Mouse (Mus musculus): ENCODE measurements around the gene Hrasls5. TPM values are rescaled to one million over a fixed set of nuclear protein-coding genes. Genes with fewer than 3 reads are reported as not detected.

The Hrasls5 gene
- polyA plus RNA-seq, 1 experiment from 2014 or later, result not detected

DNA sequence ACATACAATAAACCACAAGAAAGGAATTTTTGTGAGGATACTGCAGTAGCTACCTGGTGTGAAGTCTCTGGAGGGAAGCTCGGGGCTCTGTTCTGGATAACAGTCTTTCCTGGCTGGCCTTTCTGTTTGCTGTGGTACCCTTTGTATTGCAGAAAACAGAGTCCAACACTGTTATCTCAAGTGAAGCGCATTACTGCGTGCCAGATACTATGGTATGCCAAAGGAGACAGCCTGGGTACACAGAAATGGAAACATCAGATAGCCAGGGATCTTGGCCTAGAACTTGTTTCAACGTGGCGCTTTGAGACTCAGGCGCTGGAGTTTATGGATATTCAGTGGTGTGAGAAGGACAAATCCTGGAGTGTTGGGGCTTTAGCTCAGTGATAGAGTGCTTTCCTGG lies 26.6 kb upstream of the Hrasls5 start:
- ATAC-seq, result no peak
- Histone ChIP-seq H3K4me1 (replicated peaks) (no peaks in the 10 kb centered on the region), H3K9me3 (no peaks in the 10 kb centered on the region), H3K27ac (no peak overlapping the region), H3K4me3 (replicated peaks) (no peak overlapping the region), H3K36me3 (no peaks in the 10 kb centered on the region), H3K9ac (replicated peaks) (no peak overlapping the region), H3K27me3 (no peaks in the 10 kb centered on the region), H3K4me2 (replicated peaks) (no peak overlapping the region)
- WGBS, result 96% methylated on average over 6 of the region's 6 CpGs

DNA sequence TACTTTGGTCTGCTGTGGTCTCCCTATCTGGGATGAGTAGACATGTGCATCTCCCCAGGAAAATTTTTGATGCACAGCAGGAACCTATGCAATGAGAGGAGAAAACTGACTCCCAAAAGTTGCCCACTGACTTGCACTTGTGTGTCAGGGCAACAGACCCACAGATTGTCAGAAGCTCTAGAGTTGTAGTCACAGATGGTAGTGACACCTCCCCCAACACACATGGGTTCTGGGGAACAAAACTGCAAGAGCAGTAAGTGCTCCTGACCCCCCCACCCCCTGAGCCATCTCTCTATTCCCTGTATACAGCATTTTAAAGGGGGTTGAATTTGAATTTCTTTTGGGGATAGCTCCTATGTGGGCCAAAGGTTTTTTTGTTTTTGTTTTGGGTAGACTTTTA lies 21.5 kb upstream of the Hrasls5 start:
- no peak for ATAC-seq
- Histone ChIP-seq H3K4me1 (replicated peaks) (no peaks in the 10 kb centered on the region), H3K27ac (no peak overlapping the region), H3K36me3 (no peaks in the 10 kb centered on the region), H3K9ac (replicated peaks) (no peak overlapping the region), H3K27me3 (no peaks in the 10 kb centered on the region), H3K4me3 (replicated peaks) (no peak overlapping the region), H3K9me3 (no peaks in the 10 kb centered on the region), H3K4me2 (replicated peaks) (no peak overlapping the region)

DNA sequence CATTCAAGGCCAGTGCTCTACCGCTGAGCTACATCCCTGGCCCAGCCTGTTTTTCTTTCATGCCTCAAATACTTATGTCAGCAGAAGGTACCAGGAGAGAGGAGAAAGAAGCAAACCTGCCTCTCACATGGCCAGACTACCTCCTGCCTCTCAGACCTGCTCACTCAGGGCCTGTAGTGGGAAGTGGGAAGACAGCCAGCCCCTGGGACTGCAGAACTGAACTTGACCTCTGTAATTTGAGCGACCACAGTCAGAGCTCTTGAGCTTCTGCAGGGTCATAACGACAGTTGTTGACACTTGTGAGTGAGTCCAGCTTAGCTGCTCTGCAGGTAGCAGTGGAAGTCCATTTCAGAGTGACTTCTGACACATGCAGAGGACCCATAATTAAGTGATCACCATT lies 20.3 kb upstream of the Hrasls5 start:
- Histone ChIP-seq H3K4me1 (replicated peaks) (no peaks in the 10 kb centered on the region), H3K27ac (no peak overlapping the region), H3K36me3 (no peaks in the 10 kb centered on the region), H3K4me3 (replicated peaks) (no peak overlapping the region), H3K9me3 (no peaks in the 10 kb centered on the region), H3K27me3 (no peaks in the 10 kb centered on the region), H3K4me2 (replicated peaks) (no peak overlapping the region), H3K9ac (replicated peaks) (no peak overlapping the region)
- ATAC-seq, result no peak
- WGBS, result 65% methylated on average over 3 of the region's 3 CpGs

DNA sequence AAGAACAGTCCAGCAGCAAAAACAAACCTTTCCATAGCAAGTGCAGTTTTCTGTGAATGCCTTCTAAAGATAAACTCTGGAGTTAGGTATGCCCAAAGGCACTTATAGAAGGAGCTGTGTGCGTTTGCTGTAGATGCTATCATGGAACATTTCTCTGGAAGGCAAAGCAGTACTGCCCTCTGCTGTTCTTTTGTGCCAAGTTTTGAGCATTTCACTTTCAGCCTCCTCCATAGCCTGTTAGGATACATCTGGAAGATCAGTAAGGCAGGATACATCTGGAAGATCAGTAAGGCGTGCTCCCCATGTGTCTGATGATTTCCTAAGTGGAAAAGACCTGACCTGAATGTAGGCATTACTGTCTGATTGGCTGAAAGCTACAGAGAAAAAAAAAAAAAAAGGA lies 16.8 kb upstream of the Hrasls5 start:
- Histone ChIP-seq H3K9ac (replicated peaks) (no peak overlapping the region), H3K27ac (no peak overlapping the region), H3K27me3 (no peaks in the 10 kb centered on the region), H3K4me1 (replicated peaks) (no peaks in the 10 kb centered on the region), H3K9me3 (no peaks in the 10 kb centered on the region), H3K4me2 (replicated peaks) (no peak overlapping the region), H3K4me3 (replicated peaks) (no peak overlapping the region), H3K36me3 (no peaks in the 10 kb centered on the region)
- WGBS, result 23% methylated on average over 2 of the region's 2 CpGs
- ATAC-seq, result no peak

DNA sequence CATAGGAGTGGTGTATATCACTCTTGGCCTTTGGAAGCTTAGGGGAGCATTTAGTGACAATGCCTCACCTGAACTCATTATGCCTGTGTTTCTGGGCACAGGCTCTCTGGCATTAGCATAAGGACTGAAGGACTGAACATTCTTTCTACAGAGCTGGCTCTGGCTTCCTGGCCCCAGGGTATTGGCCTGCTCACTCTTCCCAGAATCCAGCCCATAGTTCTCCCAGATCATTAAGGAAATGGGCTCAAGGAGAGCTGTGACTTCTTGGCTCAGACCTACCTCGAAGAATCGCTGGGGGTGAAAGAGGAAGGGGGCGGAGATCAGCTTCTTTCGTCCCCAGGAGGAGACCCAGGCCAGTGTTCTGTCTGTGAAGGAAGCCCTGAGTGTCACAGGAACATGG lies 13.9 kb upstream of the Hrasls5 start:
- no peak overlapping the region for H3K27ac ChIP-seq
- ATAC-seq, result no peak
- no peaks in the 10 kb centered on the region for H3K9me3 ChIP-seq
- H3K9ac ChIP-seq (replicated peaks), result no peak overlapping the region
- WGBS, result 65% methylated on average over 4 of the region's 4 CpGs
- no peaks in the 10 kb centered on the region for H3K36me3 ChIP-seq
- H3K27me3 ChIP-seq, result no peaks in the 10 kb centered on the region
- H3K4me3 ChIP-seq (replicated peaks), result no peak overlapping the region
- H3K4me1 ChIP-seq (replicated peaks), result no peaks in the 10 kb centered on the region
- H3K4me2 ChIP-seq (replicated peaks), result no peak overlapping the region

DNA sequence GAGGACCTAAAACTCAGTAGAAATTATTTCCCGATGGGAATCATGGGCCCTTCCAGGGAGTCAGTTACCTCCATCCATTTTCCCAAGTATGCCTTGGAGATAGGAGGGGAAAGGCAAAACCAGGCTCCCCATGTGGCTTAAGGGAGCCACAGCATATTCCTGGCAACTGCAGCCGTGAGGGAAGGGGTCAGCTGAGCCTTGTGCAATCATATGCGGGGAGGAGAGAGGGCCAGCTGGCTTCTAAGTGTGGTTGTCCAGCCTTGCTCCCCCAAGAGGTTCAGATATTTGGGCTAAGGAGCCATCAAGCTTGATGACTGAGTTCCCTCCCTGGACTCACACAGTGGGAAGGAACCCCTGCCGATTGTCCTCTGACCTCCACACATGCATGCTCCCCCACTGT lies 10.8 kb upstream of the Hrasls5 start:
- WGBS, result 75% methylated on average over 4 of the region's 4 CpGs
- Histone ChIP-seq H3K4me3 (replicated peaks) (no peak overlapping the region), H3K36me3 (no peaks in the 10 kb centered on the region), H3K9me3 (no peaks in the 10 kb centered on the region), H3K4me2 (replicated peaks) (no peak overlapping the region), H3K4me1 (replicated peaks) (peaks cover 11% of the 10 kb centered on the region), H3K27ac (no peak overlapping the region), H3K27me3 (no peaks in the 10 kb centered on the region), H3K9ac (replicated peaks) (no peak overlapping the region)
- ATAC-seq, result no peak

DNA sequence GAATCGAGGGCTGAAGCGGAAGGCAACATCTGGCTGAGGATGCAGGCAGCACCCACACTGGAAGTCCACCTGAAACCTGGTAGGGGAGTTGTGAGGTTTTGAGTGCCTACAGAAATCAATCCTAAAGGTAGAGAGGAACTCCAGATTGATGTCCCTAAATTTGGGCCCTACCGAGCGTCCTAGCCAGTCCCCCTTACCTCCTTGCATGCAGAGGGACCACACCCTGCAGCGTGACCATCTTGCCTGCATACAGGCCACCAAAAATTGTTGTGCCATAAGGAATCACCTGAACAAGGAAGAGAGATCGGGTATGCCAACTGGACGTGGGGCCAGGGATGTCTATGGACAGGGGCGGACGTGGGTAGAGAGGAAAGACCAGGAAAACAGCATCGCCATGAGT lies 8.2 kb upstream of the Hrasls5 start:
- no peaks in the 10 kb centered on the region for H3K36me3 ChIP-seq
- no peak overlapping the region for H3K9ac ChIP-seq (replicated peaks)
- ATAC-seq, result no peak
- H3K27ac ChIP-seq, result no peak overlapping the region
- H3K27me3 ChIP-seq, result 0 out of 2 replicates have a peak, but pooled peaks cover 5% of the 10 kb centered on the region
- H3K9me3 ChIP-seq, result no peaks in the 10 kb centered on the region
- 94% methylated on average over 10 of the region's 10 CpGs for WGBS
- H3K4me2 ChIP-seq (replicated peaks), result no peak overlapping the region
- no peak overlapping the region for H3K4me3 ChIP-seq (replicated peaks)
- H3K4me1 ChIP-seq (replicated peaks), result peaks cover 19% of the 10 kb centered on the region

DNA sequence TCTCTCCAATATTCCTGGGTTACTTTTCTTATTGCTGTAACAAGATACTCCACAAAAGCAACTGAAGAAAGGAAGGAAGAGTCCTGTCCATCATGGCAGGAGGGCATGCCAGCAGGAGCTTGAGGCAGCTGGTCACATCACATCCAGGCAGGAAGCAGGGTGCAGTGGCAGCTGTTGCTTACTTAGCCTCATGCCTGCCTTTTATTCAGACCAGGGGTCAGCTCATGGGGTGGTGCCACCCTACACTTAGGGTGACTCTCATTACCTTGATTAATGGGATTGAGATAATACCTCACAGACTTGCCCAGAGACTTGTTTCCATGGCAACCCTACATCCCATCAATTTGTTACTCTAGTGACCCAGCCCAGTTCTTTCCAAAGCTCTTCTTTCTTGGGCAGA lies 7.3 kb upstream of the Hrasls5 start:
- no peak overlapping the region for H3K27ac ChIP-seq

DNA sequence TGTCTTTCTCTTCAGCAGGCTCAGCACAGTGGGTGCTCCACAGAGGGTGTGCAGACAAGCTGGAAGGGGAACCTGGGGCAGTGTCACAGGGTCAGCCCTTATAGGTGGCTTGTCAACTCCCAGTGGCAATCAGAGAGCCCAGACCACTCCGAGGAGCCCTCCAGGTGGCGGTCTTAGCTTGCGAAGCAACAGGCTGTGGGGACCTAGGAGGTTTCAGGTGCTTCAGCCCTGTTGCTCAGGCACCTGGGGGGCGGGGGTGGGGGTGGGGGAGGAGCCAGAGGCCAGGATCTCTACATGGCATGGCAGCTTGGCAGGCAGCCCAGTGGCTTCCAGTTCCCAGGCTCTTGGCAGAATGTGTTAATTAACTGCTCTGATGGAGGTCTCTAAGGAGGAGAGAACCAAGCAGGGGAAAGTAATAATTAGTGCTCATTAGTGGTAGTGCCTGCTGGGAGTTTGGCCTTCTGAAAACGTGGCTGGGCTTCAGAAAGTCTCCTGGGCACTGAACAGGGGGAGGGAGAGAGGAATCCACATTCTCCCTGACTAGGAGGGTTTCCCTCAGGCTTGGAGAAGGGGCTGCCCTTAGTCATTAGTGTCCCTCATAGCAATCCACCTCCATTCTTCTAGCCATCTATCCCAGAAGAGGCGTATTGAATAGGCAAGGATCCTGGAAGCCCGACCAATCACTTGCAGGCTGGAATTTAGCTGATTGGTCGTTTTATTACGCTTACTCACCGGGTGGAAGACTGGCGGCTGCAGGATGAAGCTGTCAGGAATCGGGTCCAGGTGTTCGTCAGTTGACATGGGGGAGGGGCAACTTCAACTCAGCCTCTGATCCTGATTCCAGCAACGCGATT lies 6.2 kb upstream of the Hrasls5 start:
- H3K36me3 ChIP-seq, result no peaks in the 10 kb centered on the region
- H3K4me2 ChIP-seq (replicated peaks), result peak overlapping the region; percentile 59
- 6% methylated on average over 15 of the region's 15 CpGs for WGBS
- H3K4me1 ChIP-seq (replicated peaks), result peaks cover 19% of the 10 kb centered on the region
- no peaks in the 10 kb centered on the region for H3K9me3 ChIP-seq
- H3K4me3 ChIP-seq (replicated peaks), result peak overlapping the region; percentile 29
- peak overlapping the region; percentile 24 for H3K9ac ChIP-seq (replicated peaks)
- H3K27ac ChIP-seq, result peak overlapping the region; percentile 55
- ATAC-seq, result peak; percentile 89
- peaks cover 5% of the 10 kb centered on the region; the same call in 1 of the 2 replicates for H3K27me3 ChIP-seq

More for the DNA sequence above, 7.3 kb upstream of the Hrasls5 start:
- no peak overlapping the region for H3K4me3 ChIP-seq (replicated peaks)
- H3K9ac ChIP-seq (replicated peaks), result no peak overlapping the region
- ATAC-seq, result no peak
- H3K9me3 ChIP-seq, result no peaks in the 10 kb centered on the region
- peaks cover 19% of the 10 kb centered on the region for H3K4me1 ChIP-seq (replicated peaks)
- no peak overlapping the region for H3K4me2 ChIP-seq (replicated peaks)
- H3K27me3 ChIP-seq, result 0 out of 2 replicates have a peak, but pooled peaks cover 5% of the 10 kb centered on the region
- H3K36me3 ChIP-seq, result no peaks in the 10 kb centered on the region

DNA sequence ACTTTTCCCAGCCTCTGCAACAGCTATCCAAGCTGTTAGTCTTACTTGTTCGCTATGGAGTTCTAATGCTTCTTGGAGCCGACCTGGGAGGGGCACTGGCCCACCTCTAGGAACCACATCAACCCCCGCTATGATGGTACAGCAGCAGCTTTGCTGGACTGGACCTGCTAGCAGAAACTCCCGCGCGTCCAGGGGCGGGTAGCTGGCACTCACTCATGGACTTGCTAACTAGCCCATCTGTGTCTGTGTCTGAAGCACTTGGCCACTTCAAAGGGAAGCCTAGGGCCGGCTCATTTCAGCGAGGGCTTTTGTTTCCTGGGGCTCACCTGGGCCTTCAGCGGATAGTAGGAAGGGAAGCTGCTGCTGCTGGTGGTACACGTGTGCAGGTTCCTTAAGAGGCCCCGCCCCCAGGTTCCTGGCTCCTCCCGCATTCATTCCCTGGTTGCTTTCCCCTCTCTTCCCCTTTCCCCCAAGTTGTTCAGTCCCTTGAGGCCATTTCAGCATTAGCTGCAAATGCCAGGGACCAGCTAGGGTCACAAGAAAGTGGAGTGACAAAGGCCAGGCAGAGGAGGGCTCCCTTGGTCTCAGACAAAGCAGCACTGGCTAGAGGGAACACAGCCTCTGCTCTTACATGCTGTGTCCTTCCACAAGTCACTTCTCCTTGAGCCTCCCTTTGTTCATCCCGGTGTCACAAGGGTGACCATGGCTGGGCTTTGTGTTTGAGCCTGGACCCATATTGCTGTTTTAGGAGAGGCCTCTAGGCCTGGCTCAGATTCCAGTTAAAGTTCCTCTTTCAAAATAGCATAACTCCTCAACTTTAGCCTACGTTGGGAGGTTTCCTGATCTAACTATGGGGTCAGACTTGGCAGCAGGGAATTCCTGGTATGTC lies 5.3 kb upstream of the Hrasls5 start, which contains the start of gene Lgals12:
TSS of gene Lgals12 (minus strand) at position 393 of the 889 bp plus-strand sequence.
- Histone ChIP-seq H3K4me1 (replicated peaks) (peaks cover 25% of the 10 kb centered on the region), H3K27me3 (peaks cover 14% of the 10 kb centered on the region), H3K27ac (peak within 1 kb of the TSS; percentile 30), H3K4me2 (replicated peaks) (peak within 1 kb of the TSS; percentile 59), H3K4me3 (replicated peaks) (peak within 1 kb of the TSS; percentile 29), H3K9ac (replicated peaks) (peak within 1 kb of the TSS; percentile 24), H3K9me3 (no peaks in the 10 kb centered on the region), H3K36me3 (no peaks in the 10 kb centered on the region)
- WGBS, result 7% methylated on average over 15 of the region's 15 CpGs
- ATAC-seq, result peak; percentile 57

DNA sequence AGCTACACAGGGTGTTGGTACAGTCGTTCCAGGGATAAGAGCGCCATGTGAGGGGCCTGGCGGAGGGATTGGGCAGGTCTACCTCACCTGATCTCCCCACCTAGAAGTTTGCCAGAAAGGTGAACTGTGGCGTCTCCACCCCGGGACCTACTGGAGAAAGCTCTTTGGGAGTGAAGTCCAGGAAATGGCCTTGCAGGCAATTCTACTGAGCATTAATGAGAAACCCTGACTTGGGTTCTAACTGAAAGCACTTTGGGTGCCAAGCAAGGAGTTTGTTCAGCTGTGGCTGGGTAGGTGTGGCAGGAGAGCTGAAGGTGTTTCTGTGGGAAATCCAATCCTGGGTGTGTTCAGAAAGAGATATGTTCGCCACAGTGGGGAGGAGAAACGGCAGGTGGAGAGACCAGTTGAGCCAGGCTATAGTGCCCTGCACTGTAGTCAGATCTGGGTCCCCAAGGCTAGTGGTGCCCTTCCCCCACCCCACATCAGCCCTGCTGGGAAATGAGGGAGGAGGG lies 4.6 kb upstream of the Hrasls5 start:
- Histone ChIP-seq H3K36me3 (no peaks in the 10 kb centered on the region), H3K27ac (0 out of 2 replicates have a peak overlapping the region, but pooled peaks have one; percentile 30), H3K9me3 (no peaks in the 10 kb centered on the region), H3K4me1 (replicated peaks) (peaks cover 31% of the 10 kb centered on the region), H3K4me3 (replicated peaks) (no peak overlapping the region), H3K27me3 (peaks cover 20% of the 10 kb centered on the region), H3K9ac (replicated peaks) (no peak overlapping the region), H3K4me2 (replicated peaks) (no peak overlapping the region)
- ATAC-seq, result no peak
- WGBS, result 88% methylated on average over 7 of the region's 7 CpGs

DNA sequence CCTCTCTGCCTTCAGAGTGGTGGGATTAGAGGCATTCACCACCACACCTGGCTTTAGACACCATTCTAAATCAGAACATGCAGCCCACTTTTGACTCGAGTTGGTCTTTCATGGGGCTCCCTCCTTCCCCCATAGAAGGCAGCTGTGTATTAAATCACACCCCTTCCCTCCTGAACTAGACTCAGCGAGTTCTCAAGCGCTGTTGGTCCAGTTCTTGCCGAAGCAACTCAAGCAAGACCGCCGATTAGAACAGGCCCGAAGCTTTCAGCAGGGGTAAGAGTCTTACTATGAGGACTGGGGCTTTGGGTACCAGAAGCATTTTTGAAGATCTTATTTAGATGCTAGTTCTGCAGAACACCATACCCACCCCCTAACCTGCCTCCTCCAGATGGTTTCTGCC lies 810 bp downstream of the Hrasls5 start:
- ATAC-seq, result no peak
- WGBS, result 78% methylated on average over 7 of the region's 7 CpGs

More for the DNA sequence above, 810 bp downstream of the Hrasls5 start:
- no peak overlapping the region for H3K9ac ChIP-seq (replicated peaks)
- H3K36me3 ChIP-seq, result no peaks in the 10 kb centered on the region
- no peak overlapping the region for H3K27ac ChIP-seq
- no peak overlapping the region for H3K4me3 ChIP-seq (replicated peaks)
- peaks cover 12% of the 10 kb centered on the region for H3K4me1 ChIP-seq (replicated peaks)
- H3K4me2 ChIP-seq (replicated peaks), result no peak overlapping the region
- no peaks in the 10 kb centered on the region for H3K9me3 ChIP-seq
- peaks cover 30% of the 10 kb centered on the region for H3K27me3 ChIP-seq
